Mouse (Mus musculus): ENCODE measurements around the gene Kdm5a.

The Kdm5a gene

GRCm38 (mm10) chr6:120472455-120473140, 108.7 kb downstream of the Kdm5a start:
- no peak for DNase-seq (ENCODE audit: low read depth)

DNA sequence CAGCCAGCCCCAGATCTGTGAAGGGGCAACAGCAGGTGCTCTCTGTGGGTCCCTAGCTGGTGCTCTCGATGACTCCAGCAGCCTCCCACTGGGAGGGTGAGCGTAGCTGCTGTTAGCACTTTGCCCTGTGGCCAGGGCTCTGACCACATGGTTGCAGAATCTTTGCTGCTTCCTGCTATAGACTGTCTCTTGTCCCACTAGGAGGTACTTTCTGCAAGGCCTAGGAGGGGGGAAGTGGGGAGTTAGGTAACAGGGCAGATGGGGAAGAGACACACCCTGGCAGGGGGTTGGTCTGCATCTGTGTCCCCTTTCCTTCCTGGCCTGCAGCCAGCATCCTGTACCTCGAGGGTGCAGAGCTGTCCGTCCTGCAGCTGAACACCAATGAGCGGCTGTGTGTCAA, 109.5 kb downstream of the Kdm5a start:
- no peak for DNase-seq (ENCODE audit: low read depth)

DNA sequence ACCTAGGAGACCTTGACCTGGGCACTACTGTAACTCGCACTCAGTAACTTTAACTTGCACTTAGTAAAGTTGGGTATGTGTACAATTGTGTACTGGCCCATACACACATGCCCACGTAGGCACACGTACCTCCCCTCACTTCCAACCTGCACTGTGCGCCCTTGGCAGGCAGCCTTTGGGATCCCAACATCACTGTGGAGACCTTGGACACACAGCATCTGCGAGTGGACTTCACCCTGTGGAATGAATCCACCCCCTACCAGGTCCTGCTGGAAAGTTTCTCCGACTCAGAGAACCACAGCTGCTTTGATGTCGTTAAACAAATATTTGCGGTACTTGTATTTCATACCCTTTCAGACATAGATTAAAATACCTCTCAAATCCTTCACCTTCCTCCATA, 111.4 kb downstream of the Kdm5a start:
- DNase-seq (ENCODE audit: low read depth) = no peak

DNA sequence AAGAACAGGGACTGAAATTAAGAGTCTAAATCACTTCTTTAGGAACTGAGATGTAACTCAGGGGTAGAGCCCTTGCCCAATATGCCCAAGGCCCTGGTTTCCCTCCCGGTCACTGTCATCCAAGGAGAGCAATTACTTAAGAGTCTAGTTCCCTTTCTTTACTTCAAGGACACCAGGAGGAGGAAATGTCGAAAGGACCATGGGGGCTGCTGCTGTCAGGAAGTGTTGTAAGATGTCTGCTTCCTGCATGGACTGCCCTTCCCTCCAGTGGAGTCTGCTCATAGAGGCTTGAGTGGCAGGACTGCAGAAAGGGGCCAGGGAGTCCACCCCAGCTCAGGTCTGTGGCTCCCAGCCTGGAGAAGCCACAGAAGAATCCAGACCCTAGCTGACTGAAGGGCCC, 115.4 kb downstream of the Kdm5a start:
- DNase-seq (ENCODE audit: low read depth) = no peak

- DNase-seq (ENCODE audit: low read depth) = no peak
Measured at GRCm38 (mm10) chr6:120480361-120480760, 116.4 kb downstream of the Kdm5a start.

- peak; percentile 63 for DNase-seq (ENCODE audit: low read depth)
Measured at GRCm38 (mm10) chr6:120481538-120481937, 117.6 kb downstream of the Kdm5a start.

- DNase-seq (ENCODE audit: low read depth) = no peak
Measured at GRCm38 (mm10) chr6:120482021-120482420, 118.1 kb downstream of the Kdm5a start.

DNA sequence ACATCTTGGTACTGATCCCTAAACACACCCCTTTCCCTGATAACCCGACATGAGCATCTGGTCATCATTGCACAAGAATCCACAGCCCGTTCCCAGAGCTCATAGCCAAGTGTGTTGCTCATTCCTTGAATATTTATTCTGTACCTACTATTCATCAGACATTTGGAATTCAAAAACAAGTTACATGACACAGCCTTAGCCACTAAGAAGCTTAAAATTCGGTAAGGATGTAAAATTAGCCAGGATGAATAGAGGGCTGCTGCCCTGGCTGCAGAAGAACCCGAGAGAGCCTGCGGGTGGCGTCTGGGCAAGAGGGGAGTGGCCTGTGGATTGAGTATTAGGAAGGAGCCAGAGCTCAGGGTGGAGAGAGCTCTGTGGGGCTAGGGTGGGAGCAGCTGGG, 118.8 kb downstream of the Kdm5a start:
- peak; percentile 83 for DNase-seq (ENCODE audit: low read depth)

GRCm38 (mm10) chr6:120483211-120483626, 119.3 kb downstream of the Kdm5a start:
- peak; percentile 84 for DNase-seq (ENCODE audit: low read depth)

GRCm38 (mm10) chr6:120485038-120485437, 121.1 kb downstream of the Kdm5a start:
- no peak for DNase-seq (ENCODE audit: low read depth)

- no peak for DNase-seq (ENCODE audit: low read depth)
Measured at GRCm38 (mm10) chr6:120486051-120486510, 122.2 kb downstream of the Kdm5a start.

DNA sequence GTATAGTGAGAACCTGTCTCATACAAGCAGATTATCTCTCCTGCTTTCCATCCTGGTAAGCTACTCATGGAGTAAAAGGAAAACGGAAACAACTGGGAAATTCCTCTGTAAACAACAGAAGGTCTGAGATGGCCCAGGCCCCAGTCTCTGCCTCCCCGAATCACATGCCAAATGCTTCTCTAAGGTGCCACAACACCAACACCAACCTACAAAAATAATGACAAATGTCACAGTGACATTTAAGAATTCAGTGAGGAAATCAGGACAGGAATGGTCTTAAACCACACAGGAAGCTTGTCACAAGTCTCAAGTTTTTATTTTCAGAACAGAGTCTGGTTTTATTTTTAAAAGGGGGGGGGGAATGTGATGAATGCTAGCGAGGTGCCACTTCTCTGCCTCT, 124.7 kb downstream of the Kdm5a start:
- no peak for DNase-seq (ENCODE audit: low read depth)

- DNase-seq (ENCODE audit: low read depth) = peak; percentile 72
Measured at GRCm38 (mm10) chr6:120489461-120489860, 125.5 kb downstream of the Kdm5a start.

DNA sequence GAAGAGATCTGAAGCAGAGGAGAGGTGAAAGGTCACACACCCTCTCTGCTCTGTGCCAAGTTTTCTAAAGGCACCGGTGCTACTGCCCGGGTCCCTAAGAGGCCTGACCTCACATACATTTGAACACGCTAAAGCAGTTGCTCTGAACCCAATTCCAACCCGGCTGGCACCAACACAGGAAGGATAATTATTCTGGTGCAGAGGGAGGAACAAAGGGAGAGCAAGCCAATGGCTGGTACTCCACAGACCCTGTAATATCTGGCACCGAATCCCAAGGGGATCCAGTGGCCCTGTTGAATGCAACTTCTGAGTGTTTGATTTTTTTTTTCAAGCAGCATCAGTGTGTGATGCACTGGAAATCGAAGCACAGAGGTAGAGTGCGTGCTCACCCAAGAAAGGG, 127.1 kb downstream of the Kdm5a start:
- no peak for DNase-seq (ENCODE audit: low read depth)

DNA sequence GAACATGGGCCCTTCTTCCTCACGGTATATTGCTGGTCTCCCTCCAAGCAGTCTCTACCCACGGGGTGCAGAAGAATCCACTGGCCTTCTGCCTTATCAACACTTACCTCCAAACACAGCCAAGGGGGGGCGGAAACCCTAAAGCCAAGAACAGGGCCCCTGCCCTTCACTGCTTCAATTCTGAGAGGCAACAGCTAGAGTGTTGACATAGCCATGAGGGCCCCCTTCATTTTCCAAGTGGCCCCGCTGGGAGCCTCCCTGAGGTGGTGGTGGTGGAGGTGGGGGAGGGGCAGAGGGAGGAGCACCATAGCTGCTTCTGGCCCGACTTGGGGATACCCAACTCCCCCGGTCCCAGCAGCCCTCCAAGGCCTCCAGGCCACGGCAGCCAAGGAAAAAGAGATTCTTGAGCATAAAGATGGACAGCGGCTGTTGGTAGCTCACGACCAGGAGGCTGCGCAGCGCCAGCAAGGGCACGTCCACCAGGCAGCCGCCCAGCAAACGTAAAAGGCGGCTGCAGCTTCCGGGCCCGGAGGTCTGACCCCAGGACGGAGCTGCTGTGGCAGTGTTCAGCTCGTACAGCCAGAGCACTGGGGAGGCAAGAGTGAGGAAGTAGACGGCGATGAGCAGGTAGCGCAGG, 128.1 kb downstream of the Kdm5a start:
- DNase-seq (ENCODE audit: low read depth) = no peak

GRCm38 (mm10) chr6:120492499-120493373, 128.8 kb downstream of the Kdm5a start:
- no peak for DNase-seq (ENCODE audit: low read depth)

DNA sequence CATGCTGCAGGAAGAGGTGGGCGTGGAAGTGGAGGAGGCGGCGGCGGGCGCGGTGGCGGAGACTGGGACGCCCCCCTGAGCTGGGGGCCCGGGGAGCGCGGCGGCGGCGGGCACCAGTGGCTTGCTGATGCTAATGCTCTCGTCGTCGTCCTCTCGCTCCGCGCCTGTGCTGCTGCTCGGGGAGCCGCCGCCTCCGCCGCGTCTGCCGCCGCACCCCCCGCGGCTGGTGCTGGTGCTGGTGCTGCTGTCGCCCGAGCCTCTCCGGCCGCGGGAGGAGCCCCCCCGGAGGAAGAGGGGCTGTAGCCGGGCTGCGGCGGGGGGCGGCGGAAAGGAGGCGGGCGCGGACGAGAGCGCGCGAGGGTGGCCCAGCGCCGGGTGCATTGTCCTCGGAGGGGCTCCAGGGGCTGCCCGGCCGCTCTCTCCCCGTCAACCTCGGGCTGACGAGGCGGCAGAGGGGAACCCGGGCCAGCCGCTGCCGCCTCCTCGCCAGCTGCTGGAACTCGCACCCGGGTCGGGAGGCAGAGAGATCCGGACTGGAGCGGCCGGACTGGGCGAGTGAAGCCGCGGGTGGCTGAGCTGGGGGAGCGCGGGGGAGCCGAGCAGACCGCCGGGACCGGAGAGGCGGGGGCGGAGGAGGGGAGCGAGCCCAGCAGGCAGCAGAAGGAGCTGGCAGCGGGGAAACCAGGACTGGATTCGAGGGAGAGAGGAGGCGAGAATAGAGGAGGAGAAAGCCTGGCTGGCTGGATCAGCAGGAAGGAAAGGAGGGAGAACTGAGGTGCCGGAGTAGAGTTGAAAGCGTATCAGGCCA, 129.7 kb downstream of the Kdm5a start, which contains the start of gene Tmem121b:
Gene Tmem121b, minus strand, starts transcription at position 434 of the 808 bp plus-strand sequence.
- DNase-seq (ENCODE audit: low read depth) = no peak

All from NIH3T3 (cell line).